Mouse (Mus musculus) hindlimb bud, embryonic 11.5 days (tissue): ENCODE measurements at regions not wholly inside any gene's neighbourhood (a gene's known extent, or its start where the extent isn't known, plus 50 kb on each side); places are given as distances from the start of the nearest gene placed in this dataset.

ENCODE experiments used
- DNase-seq: peaks from one replicate; pipeline ENCODE4 v3.0.0-alpha.2; 2012; ENCODE audit warnings: low read depth, low spot score; ENCODE audit errors: extremely low spot score

DNA sequence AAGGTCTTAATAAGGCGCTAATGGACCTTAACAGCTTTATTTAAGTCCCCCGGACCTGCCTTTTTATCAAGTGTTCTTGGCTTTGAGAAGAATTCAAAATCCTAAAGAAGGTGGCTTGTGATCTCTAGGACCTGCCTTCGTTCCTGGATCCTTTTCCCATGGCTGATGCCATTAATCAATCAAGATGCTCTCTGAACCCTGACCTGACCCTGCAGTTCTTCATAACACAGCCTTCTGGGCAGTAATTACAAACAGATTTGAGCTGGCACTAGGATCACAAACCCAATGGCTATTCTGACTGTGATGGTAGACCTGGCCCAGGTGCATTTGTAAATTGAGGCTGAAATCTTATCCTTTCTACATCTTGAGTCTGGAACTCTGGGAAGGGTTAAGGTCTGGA is 227.7 kb downstream of the Plpp3 start:
- no peak for DNase-seq

DNA sequence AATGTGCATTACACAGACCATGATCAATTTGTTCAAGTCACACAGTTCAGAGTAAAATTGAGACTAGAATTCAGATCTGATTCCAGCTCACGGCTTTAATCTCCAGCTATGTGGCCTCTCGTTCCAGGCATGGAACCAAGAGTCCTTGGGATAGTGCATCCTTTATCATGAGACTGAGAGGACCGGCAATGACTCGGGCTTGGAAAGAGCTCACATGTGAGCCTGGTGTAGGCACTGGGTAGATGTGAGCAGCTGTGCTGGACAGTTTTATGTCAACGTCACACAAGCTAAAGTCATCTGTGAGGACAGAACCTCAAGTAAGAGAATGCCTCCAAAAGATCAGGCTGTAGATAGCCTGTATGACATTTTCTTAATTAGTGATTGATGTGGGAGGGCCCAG is 228.3 kb downstream of the Plpp3 start:
- no peak for DNase-seq

DNA sequence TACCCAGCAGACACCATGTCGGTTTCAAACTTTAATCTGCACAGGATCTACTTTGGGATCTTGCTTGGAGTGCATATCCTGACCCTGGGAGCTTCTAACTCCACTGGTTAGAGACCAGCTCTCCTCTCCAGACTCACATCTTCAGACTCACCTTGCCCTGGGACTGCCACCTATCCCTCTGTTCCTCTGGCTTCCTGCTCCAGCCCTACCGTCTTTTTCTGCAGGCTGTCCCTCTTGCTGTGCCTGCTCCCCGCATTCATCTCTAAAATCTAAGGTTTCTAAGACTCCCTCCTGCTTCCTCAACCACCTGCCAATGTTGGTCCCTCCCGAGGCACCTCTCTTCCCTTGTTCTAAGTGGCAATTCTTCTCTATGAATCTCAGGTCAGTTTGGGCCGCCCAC is 233.2 kb downstream of the Plpp3 start:
- no peak for DNase-seq

DNA sequence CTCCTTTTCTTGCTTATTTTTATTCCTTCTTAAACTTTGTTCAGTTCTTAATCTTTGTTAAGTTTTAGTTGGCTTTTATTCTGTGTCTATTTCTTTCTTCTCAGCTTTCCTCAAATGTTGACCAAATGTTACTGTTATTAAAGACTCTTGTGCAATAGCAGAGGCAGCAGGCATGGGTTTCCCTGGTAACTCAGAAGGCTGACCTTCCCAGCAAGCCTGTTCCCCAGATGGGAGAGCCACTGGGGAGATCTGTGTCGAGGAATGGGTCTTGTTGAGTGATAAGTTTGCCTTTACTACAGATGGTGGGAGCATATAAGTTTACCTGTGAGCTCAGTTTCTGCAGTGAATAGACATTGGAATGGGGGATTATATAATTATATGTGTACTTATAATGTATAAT is 237.2 kb downstream of the Plpp3 start:
- no peak for DNase-seq

DNA sequence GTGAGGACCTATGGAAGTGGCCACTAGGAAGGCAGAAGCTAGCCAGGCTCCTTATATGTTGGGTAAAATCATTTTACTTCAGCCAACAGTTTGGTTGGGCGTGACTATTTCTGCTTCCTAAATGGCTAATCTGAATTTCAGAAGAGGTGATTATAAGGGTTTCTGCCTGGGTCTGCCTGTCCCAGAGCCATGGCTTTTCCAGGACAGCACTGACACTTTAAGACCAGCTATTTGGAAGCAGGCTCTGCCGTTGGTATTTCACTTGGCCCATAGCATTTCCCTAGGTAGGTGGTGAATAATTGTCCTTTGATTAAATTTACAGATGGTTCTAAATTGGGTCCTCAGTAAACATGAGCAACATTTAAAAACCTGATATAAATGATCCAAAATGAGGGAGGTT is 240.3 kb downstream of the Plpp3 start:
- no peak for DNase-seq

DNA sequence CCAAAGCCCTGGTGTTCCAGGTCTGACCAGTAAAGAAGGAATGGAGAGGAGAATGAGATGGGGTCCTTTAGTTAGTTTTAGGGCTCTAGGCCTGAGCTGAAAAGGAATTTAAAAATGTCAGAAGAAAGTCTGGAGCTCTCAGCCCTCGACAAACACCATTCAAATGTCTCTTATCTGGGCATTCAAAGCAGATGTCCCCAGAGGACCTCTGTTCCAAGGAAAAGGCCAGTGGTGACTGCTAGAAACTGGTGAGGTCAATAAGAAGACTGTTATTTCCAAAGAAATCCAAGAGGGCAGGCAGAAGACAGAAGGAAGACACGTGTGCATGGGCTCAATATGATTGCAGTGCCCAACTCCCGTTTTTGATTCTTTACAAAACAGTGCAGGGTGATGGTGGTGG is 244.9 kb downstream of the Plpp3 start:
- DNase-seq = no peak

DNA sequence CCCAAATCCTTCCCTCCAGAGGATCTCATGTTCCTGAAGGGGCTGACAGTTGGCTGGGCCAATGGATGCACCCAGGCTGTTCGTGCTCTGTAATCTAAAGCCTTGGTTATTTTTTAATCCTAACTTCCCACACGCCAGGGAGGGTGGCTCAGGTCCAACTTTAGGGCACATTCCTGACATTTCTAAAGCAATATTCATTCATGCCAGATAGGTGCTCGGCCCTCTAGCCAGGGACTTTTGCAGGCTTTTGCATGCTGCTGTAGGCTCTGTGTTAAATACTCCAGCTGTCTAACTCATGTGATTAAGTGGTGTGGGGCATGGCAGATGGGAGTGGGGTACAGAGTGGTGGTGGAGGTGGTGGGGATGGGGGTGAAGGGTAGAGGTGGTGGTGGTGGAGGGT is 246.0 kb downstream of the Plpp3 start:
- DNase-seq = no peak

DNA sequence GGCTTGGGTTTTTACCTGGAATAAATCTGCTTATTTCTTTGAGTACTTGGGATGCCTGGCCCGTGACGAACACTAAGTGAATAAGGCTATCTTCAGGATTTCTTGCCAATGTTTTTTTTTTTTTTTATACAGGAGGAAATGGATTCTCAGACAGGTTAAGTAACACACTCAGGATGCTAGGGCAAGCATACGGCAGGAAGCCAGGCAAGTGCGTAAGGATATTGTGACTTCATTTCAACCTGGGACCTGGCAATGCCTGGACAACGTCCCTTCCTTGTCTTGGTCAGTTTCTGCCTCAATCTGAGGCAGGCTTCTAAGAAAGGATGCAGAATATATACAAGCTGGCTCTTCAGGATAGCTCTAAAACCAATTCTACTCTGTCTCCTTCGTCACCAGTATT is 246.5 kb downstream of the Plpp3 start:
- no peak for DNase-seq

DNA sequence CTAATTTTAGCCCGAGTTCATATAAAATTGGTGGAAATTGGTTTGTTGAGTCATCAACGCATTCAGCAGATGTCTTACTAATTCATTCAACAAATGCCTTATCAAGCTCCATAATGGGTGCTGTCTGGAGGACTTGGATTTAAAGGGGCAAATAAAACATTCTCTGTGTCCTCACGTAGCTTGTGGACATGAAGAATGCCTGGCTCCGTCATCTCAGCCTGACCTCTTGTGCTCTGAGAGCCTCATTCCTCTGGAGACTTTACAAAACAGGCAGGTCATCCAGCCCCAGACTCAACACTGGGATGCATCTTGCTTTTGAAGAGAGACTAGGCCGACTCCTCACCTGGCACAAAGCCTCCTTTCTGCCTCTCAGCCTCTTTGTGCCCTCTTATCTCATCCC is 248.6 kb downstream of the Plpp3 start:
- DNase-seq = no peak

DNA sequence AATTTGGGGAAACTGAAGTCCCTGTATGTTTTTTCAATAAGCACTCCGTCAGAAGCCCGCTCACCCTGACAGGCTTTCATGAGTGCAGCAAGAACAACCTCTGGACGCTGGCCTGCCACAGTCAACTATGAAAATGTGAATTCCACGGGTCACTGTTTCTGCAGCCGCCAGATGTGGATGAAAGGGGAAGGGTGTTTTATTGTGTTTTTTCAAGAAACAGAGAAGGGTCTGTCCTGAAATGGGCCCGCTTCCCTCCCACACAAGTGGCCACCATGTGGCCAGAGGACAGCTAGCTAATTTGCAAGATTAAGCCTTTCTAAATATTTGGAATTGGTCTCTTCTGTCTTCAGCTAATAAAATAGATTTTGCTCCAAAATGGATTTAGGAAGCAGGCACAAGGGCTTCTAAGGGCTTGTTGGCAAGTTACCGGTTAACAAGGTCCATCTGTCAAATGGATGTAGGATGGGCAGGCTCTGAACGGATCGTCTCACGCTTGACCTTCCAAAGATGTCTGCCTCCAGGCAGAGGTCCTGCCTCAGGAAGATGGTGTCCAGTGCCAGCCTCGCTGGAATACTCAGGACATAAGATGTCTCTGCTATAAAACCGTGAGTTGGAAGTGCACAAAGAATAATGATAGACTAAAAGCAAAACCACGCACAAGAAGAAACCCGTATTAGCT is 249.8 kb downstream of the Plpp3 start:
- no peak for DNase-seq

DNA sequence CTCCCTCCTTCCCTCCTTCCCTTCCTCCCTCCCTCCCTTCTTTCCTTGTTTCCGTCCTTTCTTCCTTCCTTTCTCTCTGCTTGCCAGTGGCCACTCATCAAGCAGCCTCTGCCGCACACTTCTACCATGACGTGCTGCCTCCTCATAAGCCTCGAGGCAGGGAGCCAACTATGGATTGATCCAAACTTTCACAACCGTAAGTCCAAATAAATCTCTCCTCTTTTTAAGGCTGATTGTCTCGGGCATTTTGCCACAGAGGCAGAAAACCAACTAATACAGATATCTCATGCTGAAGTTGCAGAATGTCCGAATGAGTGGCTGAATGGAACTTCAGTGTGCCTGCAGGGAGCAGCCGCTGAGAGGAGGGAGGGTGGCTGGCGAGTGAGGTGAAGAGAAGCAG is 251.7 kb downstream of the Plpp3 start:
- no peak for DNase-seq

DNA sequence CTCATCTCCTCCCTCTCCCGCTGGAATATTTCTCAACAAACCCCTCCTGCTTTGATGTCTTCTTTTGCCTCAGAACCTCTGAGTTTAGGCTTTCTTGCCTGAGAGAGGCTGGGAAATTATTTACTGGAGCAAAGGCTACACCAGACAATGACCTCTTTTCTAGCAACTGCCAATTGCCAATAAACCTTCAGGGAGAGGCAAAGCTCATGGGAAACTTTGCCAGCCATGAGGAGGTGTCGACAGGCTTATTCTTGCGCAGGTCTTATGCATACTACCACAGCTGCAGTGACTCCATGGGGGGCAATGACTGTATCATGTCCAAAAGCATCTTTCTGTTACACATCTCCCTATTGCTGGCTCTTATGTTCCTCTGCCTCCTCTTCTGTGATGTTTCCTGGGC is 260.0 kb downstream of the Plpp3 start:
- DNase-seq = no peak

DNA sequence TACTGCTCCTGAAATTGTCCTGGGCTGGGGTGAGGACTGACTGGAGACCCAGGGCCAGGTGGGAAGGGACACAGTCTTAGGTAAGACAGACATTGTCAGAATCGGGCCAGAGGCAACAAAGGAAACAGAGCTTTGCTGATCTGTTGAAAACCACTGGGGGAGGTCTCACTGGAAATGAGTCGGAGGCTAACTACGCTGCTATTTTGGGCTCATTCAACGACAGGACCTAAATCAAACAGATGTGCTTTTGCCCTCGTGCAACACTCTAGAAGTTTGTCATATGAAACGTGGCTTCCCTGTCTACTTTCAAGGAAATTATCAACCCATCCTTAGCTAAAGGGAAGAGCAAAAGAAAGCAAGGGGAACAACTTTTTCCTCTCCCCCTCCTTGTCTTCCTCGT is 265.3 kb downstream of the Plpp3 start:
- no peak for DNase-seq

DNA sequence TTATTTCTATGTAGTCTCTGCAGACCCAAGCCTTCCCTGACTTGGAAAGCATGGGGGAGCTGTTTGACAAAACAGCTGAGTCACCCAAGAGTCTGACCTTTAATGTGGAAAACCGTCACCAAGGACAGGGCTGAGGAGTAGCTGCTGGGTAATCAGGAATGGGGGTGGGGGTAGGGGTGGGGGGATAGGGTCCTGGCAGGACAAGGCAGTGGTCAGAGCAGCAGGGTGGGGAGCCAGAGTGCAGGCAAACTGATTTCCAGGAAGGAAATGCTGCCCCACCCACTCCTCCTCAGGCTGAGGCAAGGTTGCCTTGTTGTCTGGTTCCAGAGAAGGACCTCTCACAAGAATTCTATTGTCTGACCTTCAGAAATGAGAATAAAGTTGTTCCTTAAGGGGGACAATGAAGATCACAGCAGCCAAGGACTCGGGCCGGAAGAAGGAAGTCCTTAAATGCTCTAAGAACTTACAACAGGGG is 266.6 kb downstream of the Plpp3 start:
- DNase-seq = no peak

DNA sequence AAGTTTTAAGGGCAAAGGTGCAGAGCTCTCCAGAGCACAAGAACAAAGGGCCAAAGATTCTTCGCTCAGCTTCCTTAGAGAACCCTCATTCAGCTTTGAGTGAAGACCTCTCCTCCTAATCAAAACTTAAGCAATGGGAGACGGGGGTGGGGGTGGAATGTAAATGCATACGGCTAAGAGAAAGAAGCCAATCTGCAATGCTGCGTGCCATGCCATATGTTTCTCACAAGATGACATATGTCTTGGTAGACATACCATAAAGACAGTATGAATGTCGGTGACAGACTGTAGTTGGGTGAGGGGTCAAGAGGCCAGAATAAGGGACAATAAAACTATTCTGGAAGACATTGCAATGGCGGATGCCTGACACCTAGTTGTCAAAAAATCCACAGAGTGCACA is 267.9 kb downstream of the Plpp3 start:
- no peak for DNase-seq

DNA sequence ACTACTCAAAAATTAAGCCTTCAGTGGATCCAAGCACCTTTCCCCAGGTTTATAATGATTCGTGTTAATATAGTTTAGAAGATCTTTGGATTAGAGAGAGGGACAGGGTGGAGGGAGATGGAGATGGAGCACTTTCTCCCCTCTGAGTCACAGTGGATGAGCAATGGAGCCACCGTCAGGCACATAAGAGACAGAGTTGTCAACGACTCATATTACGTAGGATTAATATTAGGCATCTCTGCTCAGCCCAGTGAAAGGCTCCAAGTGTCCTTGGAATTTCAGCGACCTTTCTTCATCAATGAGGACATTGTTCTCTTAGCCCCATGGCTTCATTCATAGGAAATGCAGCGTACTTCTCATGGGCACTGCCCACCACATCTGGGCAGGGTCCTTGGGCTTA is 270.4 kb downstream of the Plpp3 start:
- DNase-seq = no peak

DNA sequence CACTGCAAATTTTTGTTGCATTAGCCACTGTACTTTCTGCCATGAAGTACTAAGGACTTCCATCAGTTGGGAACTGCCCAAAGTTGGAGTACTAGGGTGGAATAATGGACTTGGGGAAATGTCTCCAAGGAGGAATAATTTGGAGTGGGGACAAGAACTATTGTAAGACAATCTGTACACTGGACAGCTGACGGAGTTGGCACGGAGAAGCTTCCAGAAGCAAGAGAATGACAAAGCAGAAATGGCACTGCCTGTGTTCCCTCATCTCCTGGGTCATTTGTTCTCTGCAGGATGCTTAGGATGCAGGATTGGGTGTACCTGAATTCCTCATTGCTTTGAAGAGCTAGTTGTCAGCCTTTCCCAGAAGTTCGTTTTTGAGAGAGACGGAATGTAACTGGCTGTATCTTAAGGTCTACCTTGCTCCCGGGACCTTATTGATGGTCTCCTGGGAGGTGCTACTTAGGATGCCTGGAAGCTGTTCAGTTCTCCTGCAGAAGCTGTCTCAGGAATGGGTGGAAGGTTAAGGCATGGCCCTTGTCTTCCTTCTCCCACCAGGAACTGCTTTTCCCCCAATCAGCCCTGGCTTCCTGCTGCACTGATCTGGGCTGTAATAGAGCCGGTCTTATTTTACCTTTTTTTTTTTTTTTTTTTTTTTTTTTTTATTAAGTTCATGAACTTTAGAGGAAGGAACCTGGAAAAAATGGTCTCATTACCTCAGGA is 272.4 kb downstream of the Plpp3 start:
- DNase-seq = no peak

DNA sequence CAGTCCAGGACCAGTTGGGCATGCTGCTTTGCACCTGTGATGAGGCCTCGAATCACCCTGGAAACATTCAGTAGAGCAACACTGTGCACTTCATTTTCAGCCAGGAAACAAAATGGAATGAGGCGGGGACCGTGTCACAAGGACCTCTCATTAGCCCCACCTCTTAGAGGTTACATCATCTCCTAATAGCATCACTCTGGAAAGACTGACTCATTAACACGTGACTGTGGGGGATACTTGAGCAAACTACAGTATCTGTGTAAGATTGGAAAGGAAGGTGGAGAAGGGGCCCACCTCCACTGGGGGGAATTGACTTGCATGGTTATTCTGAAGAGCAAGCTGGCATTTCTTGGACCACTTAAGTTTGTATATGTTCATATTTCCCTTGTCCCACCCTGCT is 275.3 kb downstream of the Plpp3 start:
- DNase-seq = no peak

DNA sequence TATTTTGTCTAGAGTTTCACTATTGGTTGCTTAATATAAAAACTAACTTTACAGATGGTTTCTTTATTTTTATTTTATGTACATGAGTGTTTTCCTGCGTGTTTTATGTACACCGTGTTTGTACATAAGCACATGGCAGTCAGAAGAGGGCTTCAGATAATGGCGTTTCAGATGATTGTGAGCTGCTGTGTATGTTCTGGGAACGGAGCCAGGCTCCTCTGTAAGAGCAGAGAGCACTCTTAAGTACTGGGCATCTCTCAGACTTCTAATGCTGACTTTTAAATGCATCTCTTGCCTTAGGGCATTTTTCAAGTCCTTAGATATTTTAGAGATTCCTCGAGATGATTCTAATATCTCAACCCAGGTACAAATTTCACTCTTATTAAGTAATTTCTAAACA is 280.0 kb downstream of the Plpp3 start:
- no peak for DNase-seq

DNA sequence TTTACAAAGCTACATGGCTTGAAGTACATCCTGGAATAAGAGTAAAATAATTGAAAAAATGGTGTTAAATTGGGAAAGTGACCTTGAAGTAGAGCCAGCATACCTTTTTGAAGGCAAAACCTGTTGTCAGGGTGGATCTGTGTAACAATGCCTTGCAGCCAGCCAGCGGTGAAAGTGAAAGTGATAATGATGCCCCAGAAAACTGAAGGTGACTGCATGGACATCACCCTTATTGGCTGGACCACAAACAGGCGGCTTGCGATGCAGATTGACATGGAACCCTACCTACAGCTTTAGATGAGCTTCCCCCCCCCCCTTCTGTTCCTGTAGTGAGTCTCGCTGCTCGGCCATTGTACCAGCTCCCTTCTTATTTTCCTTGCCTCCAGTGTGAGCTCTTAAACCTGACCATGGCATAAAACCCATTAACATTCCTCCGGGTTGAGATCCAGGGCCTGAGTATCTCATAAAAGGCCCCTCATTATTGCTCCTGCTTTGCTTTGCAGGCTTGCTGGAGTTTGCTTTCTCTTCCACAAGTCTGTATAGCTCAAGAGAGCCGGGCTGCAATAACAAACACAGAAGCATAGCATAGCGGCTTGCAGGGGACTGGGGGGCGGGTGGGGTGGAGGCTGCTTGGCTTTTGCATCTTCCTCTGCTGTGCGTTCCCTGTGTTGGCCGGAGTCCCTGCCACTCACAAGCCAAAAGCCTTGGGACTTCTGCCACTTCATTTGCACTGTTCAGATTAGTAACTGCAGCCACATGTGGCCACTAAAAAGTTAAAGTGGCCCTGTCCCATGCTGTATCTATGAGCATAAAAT is 292.1 kb downstream of the Plpp3 start:
- no peak for DNase-seq

DNA sequence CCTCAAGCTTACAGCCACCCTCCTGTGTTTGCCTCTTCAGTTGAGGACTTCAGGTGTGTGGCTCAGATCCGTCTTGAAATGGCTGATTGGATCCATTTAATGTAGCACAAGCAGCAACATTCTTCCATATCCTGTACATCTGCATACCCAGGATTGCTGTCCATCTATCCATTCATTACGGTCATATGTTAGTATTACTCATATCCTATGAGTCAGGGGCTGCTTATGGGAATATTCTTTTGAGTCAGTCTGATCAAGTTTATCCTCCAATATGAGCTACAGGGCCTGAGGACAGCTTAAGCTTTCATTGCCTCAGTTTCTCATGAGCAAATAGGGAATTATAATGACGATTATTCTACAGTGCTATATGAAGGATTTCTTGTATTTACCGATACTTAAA is 293.7 kb downstream of the Plpp3 start:
- no peak for DNase-seq

DNA sequence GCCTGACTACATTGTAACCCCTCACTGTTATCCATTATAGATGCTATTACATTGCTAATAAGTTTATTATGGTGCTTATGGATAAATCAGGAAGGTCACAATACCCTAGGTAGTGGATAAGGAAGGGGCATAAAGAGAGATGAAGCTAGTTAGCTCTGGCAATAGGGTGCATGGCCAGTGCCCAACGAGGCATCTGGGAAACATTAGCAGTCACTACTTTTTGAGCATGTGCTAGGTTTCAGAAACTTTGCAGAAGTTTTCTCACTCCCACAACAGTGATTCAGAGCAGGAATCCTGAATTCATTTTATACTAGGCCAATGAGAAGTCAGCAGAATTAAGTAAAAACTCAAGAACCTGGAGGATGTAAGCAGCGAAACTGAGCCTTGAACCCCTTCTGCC is 294.7 kb downstream of the Plpp3 start:
- no peak for DNase-seq
